Mouse (Mus musculus) CH12.LX (cell line): ENCODE data around the gene Fgfr2.
"Not testable (repeated sequence)": the region's sequence is repeated elsewhere in the genome, so short reads cannot be mapped to it uniquely, and the experiment has no call there.

Experiments
- CTCF ChIP-seq, 2 experiments: IDR thresholded peaks in 1 of 2; conservative IDR thresholded peaks in 1 of 2; 2 replicates each; pipeline ENCODE4 v1.5.1; 2011 to 2012; ENCODE audit warnings: low read depth in 2 of 2, low read length in 2 of 2, improper control_type of control experiment in 1 of 2, inconsistent platforms in 1 of 2, mild to moderate bottlenecking in 1 of 2, moderate library complexity in 1 of 2
- EP300 ChIP-seq: IDR thresholded peaks from 2 replicates; pipeline ENCODE4 v1.6.1; 2011; ENCODE audit warnings: low read length, improper control_type of control experiment
- HCFC1 ChIP-seq: IDR thresholded peaks from 2 replicates; pipeline ENCODE4 v1.6.1; 2012; ENCODE audit warnings: low read depth, mild to moderate bottlenecking, inconsistent platforms, low read length, improper control_type of control experiment
- MAFK ChIP-seq: IDR thresholded peaks from 2 replicates; pipeline ENCODE4 v1.6.1; 2011; ENCODE audit warnings: low read length, improper control_type of control experiment; ENCODE audit not compliant: insufficient replicate concordance
- MAZ ChIP-seq: IDR thresholded peaks from 2 replicates; pipeline ENCODE4 v1.6.1; 2012; ENCODE audit warnings: low read depth, mild to moderate bottlenecking, inconsistent platforms, low read length, improper control_type of control experiment, moderate library complexity
- MEF2A ChIP-seq: IDR thresholded peaks from 2 replicates; pipeline ENCODE4 v1.6.1; 2014; ENCODE audit warnings: low read depth, mild to moderate bottlenecking, inconsistent platforms, low read length, improper control_type of control experiment, borderline replicate concordance
- POLR2A ChIP-seq: IDR thresholded peaks from 2 replicates; pipeline ENCODE4 v1.6.1; 2011; ENCODE audit warnings: low read depth, mild to moderate bottlenecking, improper control_type of control experiment, low read length
- RCOR1 ChIP-seq: conservative IDR thresholded peaks from 2 replicates; pipeline ENCODE4 v1.6.1; 2012; ENCODE audit warnings: low read depth, mild to moderate bottlenecking, inconsistent platforms, low read length, improper control_type of control experiment
- TBP ChIP-seq: conservative IDR thresholded peaks from 2 replicates; pipeline ENCODE4 v1.6.1; 2011; ENCODE audit warnings: low read depth, low read length, improper control_type of control experiment
- ZKSCAN1 ChIP-seq: IDR thresholded peaks from 2 replicates; pipeline ENCODE4 v1.6.1; 2012; ENCODE audit warnings: low read depth, inconsistent platforms, low read length, improper control_type of control experiment, borderline replicate concordance

DNA sequence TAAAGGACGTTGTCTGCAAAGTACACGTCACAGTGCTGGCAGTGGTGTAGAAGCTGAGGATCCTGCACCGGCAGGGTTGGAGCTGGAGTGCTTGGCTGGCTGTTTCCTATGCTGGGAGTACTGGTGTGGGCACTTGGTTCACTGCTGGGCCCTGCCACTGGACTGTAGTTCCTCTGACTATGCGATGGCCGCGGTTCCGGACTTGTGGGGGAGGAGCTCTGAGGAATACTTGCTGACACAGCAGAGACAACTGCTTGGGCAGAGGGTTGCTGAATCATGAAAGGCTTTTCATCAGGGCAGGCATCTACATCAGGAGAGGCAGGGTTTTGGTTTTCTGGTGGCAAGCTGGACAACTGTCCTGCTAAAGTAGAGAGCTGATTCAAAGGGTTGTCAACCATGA, 1731.4 kb downstream of the Fgfr2 start:
- not testable (repeated sequence) for TF ChIP-seq CTCF (conservative IDR thresholded peaks at IDR 0.05 in 1 of 2, IDR thresholded peaks at IDR 0.05 in 1 of 2; ENCODE audit: low read depth in 2 of 2, low read length in 2 of 2); EP300; MAFK; TBP; HCFC1; ZKSCAN1; POLR2A; RCOR1; MEF2A; MAZ
